Mouse (Mus musculus) liver, adult 2 months (tissue): ENCODE measurements around the gene Rmnd5b.

Experiments used
- CTCF ChIP-seq: fragments of 200-500 bp; IDR thresholded peaks from 2 replicates; pipeline ENCODE4 v1.5.1; 2011; ENCODE audit warnings: low read depth, low read length, control low read depth
- POLR2A ChIP-seq: fragments of 200-500 bp; IDR thresholded peaks from 2 replicates; pipeline ENCODE4 v1.6.1; 2011; ENCODE audit warnings: low read length, control low read depth; ENCODE audit not compliant: insufficient read depth; ENCODE audit errors: extremely low read depth

GRCm38 (mm10) chr11:51585608-51586252, 50.0 kb downstream of the Rmnd5b start:
- TF ChIP-seq CTCF (no peak), POLR2A (no peak)
